Mouse (Mus musculus) kidney, embryonic 15.5 days (tissue): ENCODE measurements around the gene Krtap17-1. TPM values are rescaled to one million over a fixed set of nuclear protein-coding genes. Genes with fewer than 3 reads are reported as not detected.

Source experiments
- ATAC-seq: fragments of 200-750 bp; cut with Nextera tagmentation; replicated peaks from 2 replicates; pipeline ENCODE4 v1.8.0; 2017; ENCODE audit warnings: moderate TSS enrichment; ENCODE audit not compliant: low FRiP score
- H3K27ac ChIP-seq: fragments of 300-500 bp; sonication (generic); 2 replicates; pipeline ENCODE4 v1.5.1; 2015; ENCODE audit warnings: mild to moderate bottlenecking, inconsistent platforms
- H3K27me3 ChIP-seq: fragments of 300-500 bp; sonication (generic); 2 replicates; pipeline ENCODE4 v1.6.1; 2015; ENCODE audit warnings: inconsistent platforms
- H3K36me3 ChIP-seq: fragments of 300-500 bp; sonication (generic); 2 replicates; pipeline ENCODE4 v1.6.1; 2015; ENCODE audit warnings: inconsistent platforms
- H3K4me1 ChIP-seq: fragments of 300-500 bp; sonication (generic); 2 replicates; pipeline ENCODE4 v1.6.1; 2015; ENCODE audit warnings: inconsistent platforms
- H3K4me2 ChIP-seq: fragments of 300-500 bp; sonication (generic); 2 replicates; pipeline ENCODE4 v1.6.1; 2015; ENCODE audit warnings: moderate library complexity, mild to moderate bottlenecking, inconsistent platforms
- H3K4me3 ChIP-seq: fragments of 300-500 bp; sonication (generic); replicated peaks from 2 replicates; pipeline ENCODE4 v1.5.1; 2015; ENCODE audit warnings: mild to moderate bottlenecking, inconsistent platforms
- H3K9ac ChIP-seq: fragments of 300-500 bp; sonication (generic); 2 replicates; pipeline ENCODE4 v1.6.1; 2015; ENCODE audit warnings: mild to moderate bottlenecking, inconsistent platforms
- H3K9me3 ChIP-seq: fragments of 300-500 bp; sonication (generic); replicated peaks from 2 replicates; pipeline ENCODE4 v1.6.1; 2016; ENCODE audit warnings: inconsistent platforms
- WGBS: fragments of 180-500 bp; shearing (Covaris S2); methylation state at CpG from one replicate; pipeline ENCODE4 v1.1.7; 2015; ENCODE audit warnings: mixed read lengths; 5-methylcytosine and 5-hydroxymethylcytosine counted together
- polyA plus RNA-seq: library from polyadenylated mRNA; unstranded; fragments of >200 nt; fragmentation: Nextera tagmentation; extraction: Ambion mirVana; gene quantifications from 2 replicates; pipeline ENCODE4 v1.2.1, GENCODE M21; 2015

The Krtap17-1 gene
- polyA plus RNA-seq, 1 experiment from 2014 or later, result not detected

GRCm38 (mm10) chr11:99999091-99999490 lies 5.3 kb upstream of the Krtap17-1 start:
- Histone ChIP-seq H3K9me3 (no peaks in the 10 kb centered on the region), H3K4me1 (no peaks in the 10 kb centered on the region), H3K27me3 (peaks cover 5% of the 10 kb centered on the region), H3K4me3 (no peak overlapping the region), H3K27ac (no peak overlapping the region), H3K36me3 (no peaks in the 10 kb centered on the region), H3K4me2 (no peak overlapping the region), H3K9ac (no peak overlapping the region)
- WGBS, result 88% methylated on average over 7 of the region's 7 CpGs
- no peak for ATAC-seq

- WGBS, result 38% methylated on average over 4 of the region's 4 CpGs
- Histone ChIP-seq H3K4me2 (no peak overlapping the region), H3K9me3 (no peaks in the 10 kb centered on the region), H3K27me3 (peaks cover 21% of the 10 kb centered on the region), H3K36me3 (no peaks in the 10 kb centered on the region), H3K4me1 (peaks cover 7% of the 10 kb centered on the region; the same call in 1 of the 2 replicates), H3K9ac (no peak overlapping the region), H3K27ac (no peak overlapping the region), H3K4me3 (no peak overlapping the region)
- no peak for ATAC-seq
These were observed 529 bp upstream of the Krtap17-1 start for GRCm38 (mm10) chr11:99994384-99994661.

- Histone ChIP-seq H3K9me3 (no peaks in the 10 kb centered on the region), H3K27me3 (peaks cover 21% of the 10 kb centered on the region), H3K27ac (no peak overlapping the region), H3K4me1 (peaks cover 7% of the 10 kb centered on the region; the same call in 1 of the 2 replicates), H3K9ac (no peak overlapping the region), H3K4me2 (no peak overlapping the region), H3K4me3 (no peak overlapping the region), H3K36me3 (no peaks in the 10 kb centered on the region)
- no peak for ATAC-seq
- 87% methylated on average over 3 of the region's 3 CpGs for WGBS
These were observed 3.2 kb downstream of the Krtap17-1 start for GRCm38 (mm10) chr11:99990571-99990970.

- WGBS, result 83% methylated on average over 6 of the region's 6 CpGs
These were observed 3.9 kb downstream of the Krtap17-1 start for GRCm38 (mm10) chr11:99989881-99990405.

GRCm38 (mm10) chr11:99988530-99988929 lies 5.3 kb downstream of the Krtap17-1 start:
- H3K27me3 ChIP-seq, result peaks cover 15% of the 10 kb centered on the region
- H3K4me2 ChIP-seq, result no peak overlapping the region

More at GRCm38 (mm10) chr11:99989881-99990405, 3.9 kb downstream of the Krtap17-1 start:
- H3K27ac ChIP-seq, result no peak overlapping the region
- H3K4me2 ChIP-seq, result no peak overlapping the region
- H3K27me3 ChIP-seq, result peaks cover 22% of the 10 kb centered on the region
- H3K4me1 ChIP-seq, result peaks cover 7% of the 10 kb centered on the region; the same call in 1 of the 2 replicates
- H3K4me3 ChIP-seq, result no peak overlapping the region
- no peaks in the 10 kb centered on the region for H3K36me3 ChIP-seq
- H3K9me3 ChIP-seq, result no peaks in the 10 kb centered on the region
- no peak for ATAC-seq
- no peak overlapping the region for H3K9ac ChIP-seq

GRCm38 (mm10) chr11:99986180-99986647 lies 7.6 kb downstream of the Krtap17-1 start, which contains the start of gene Krtap16-1:
Gene Krtap16-1 (minus strand): TSS chr11:99986597.
- Histone ChIP-seq H3K4me2 (no peak within 1 kb of the TSS), H3K4me3 (no peak within 1 kb of the TSS), H3K36me3 (no peaks in the 10 kb centered on the region), H3K27me3 (0 out of 2 replicates have a peak, but pooled peaks cover 5% of the 10 kb centered on the region), H3K27ac (no peak within 1 kb of the TSS), H3K4me1 (no peaks in the 10 kb centered on the region), H3K9ac (no peak within 1 kb of the TSS), H3K9me3 (no peaks in the 10 kb centered on the region)
- 62% methylated on average over 8 of the region's 8 CpGs for WGBS
- ATAC-seq, result no peak

More at GRCm38 (mm10) chr11:99988530-99988929, 5.3 kb downstream of the Krtap17-1 start:
- no peak for ATAC-seq
- Histone ChIP-seq H3K27ac (no peak overlapping the region), H3K9me3 (no peaks in the 10 kb centered on the region), H3K36me3 (no peaks in the 10 kb centered on the region), H3K4me1 (peaks cover 3% of the 10 kb centered on the region; the same call in 1 of the 2 replicates), H3K9ac (no peak overlapping the region), H3K4me3 (no peak overlapping the region)
- 88% methylated on average over 3 of the region's 3 CpGs for WGBS

GRCm38 (mm10) chr11:99985291-99986092 lies 8.3 kb downstream of the Krtap17-1 start:
- Histone ChIP-seq H3K27ac (no peak overlapping the region), H3K4me3 (no peak overlapping the region), H3K4me2 (no peak overlapping the region), H3K4me1 (no peaks in the 10 kb centered on the region), H3K9ac (no peak overlapping the region), H3K27me3 (0 out of 2 replicates have a peak, but pooled peaks cover 5% of the 10 kb centered on the region), H3K9me3 (no peaks in the 10 kb centered on the region), H3K36me3 (no peaks in the 10 kb centered on the region)
- no peak for ATAC-seq
- 74% methylated on average over 20 of the region's 20 CpGs for WGBS

- Histone ChIP-seq H3K36me3 (no peaks in the 10 kb centered on the region), H3K4me3 (no peak overlapping the region), H3K9me3 (no peaks in the 10 kb centered on the region), H3K4me1 (no peaks in the 10 kb centered on the region), H3K4me2 (no peak overlapping the region), H3K27me3 (0 out of 2 replicates have a peak, but pooled peaks cover 5% of the 10 kb centered on the region), H3K9ac (no peak overlapping the region), H3K27ac (no peak overlapping the region)
- 86% methylated on average over 1 of the region's 1 CpGs for WGBS
- no peak for ATAC-seq
These were observed 10.4 kb downstream of the Krtap17-1 start for GRCm38 (mm10) chr11:99983442-99983841.

- Histone ChIP-seq H3K9ac (no peak overlapping the region), H3K4me2 (no peak overlapping the region), H3K4me3 (no peak overlapping the region), H3K27me3 (0 out of 2 replicates have a peak, but pooled peaks cover 5% of the 10 kb centered on the region), H3K36me3 (no peaks in the 10 kb centered on the region), H3K9me3 (no peaks in the 10 kb centered on the region), H3K27ac (no peak overlapping the region), H3K4me1 (no peaks in the 10 kb centered on the region)
- ATAC-seq, result no peak
- 85% methylated on average over 9 of the region's 9 CpGs for WGBS
These were observed 11.1 kb downstream of the Krtap17-1 start for GRCm38 (mm10) chr11:99982731-99983130.

- Histone ChIP-seq H3K4me1 (no peaks in the 10 kb centered on the region), H3K36me3 (no peaks in the 10 kb centered on the region), H3K27me3 (no peaks in the 10 kb centered on the region), H3K9me3 (no peaks in the 10 kb centered on the region), H3K27ac (no peak within 1 kb of the TSS), H3K4me2 (no peak within 1 kb of the TSS), H3K4me3 (no peak within 1 kb of the TSS), H3K9ac (no peak within 1 kb of the TSS)
- 66% methylated on average over 5 of the region's 5 CpGs for WGBS
- no peak for ATAC-seq
These were observed 14.8 kb downstream of the Krtap17-1 start, which contains the start of gene Krtap29-1 for GRCm38 (mm10) chr11:99978953-99979352. Gene Krtap29-1 (minus strand): TSS chr11:99979053.

- Histone ChIP-seq H3K4me1 (no peaks in the 10 kb centered on the region), H3K27me3 (no peaks in the 10 kb centered on the region)
- no peak for ATAC-seq
These were observed 27.8 kb downstream of the Krtap17-1 start for GRCm38 (mm10) chr11:99965961-99966360.

GRCm38 (mm10) chr11:99964213-99964612 lies 29.6 kb downstream of the Krtap17-1 start:
- Histone ChIP-seq H3K27me3 (no peaks in the 10 kb centered on the region), H3K4me2 (no peak overlapping the region), H3K27ac (no peak overlapping the region), H3K4me1 (no peaks in the 10 kb centered on the region), H3K36me3 (no peaks in the 10 kb centered on the region), H3K4me3 (no peak overlapping the region), H3K9ac (no peak overlapping the region), H3K9me3 (no peaks in the 10 kb centered on the region)
- no peak for ATAC-seq
- WGBS, result 33% methylated on average over 6 of the region's 6 CpGs

More at GRCm38 (mm10) chr11:99965961-99966360, 27.8 kb downstream of the Krtap17-1 start:
- no peaks in the 10 kb centered on the region for H3K36me3 ChIP-seq
- WGBS, result 50% methylated on average over 2 of the region's 2 CpGs
- H3K9ac ChIP-seq, result no peak overlapping the region
- no peak overlapping the region for H3K4me2 ChIP-seq
- H3K27ac ChIP-seq, result no peak overlapping the region
- H3K9me3 ChIP-seq, result no peaks in the 10 kb centered on the region
- no peak overlapping the region for H3K4me3 ChIP-seq
